Mouse (Mus musculus) liver, embryonic 11.5 days (tissue): ENCODE results near the gene Unc45b. TPM values are rescaled to one million over a fixed set of nuclear protein-coding genes. Genes with fewer than 3 reads are reported as not detected.
A peak's percentile ranks its signal among the peaks of the same experiment; 100 is the strongest.
"Not testable (repeated sequence)": the region's sequence is repeated elsewhere in the genome, so short reads cannot be mapped to it uniquely, and the experiment has no call there.

ENCODE experiments used
- ATAC-seq: fragments of 200-750 bp; cut with Nextera tagmentation; replicated peaks from 2 replicates; pipeline ENCODE4 v1.8.0; 2017; ENCODE audit warnings: moderate number of reproducible peaks, mild to moderate bottlenecking, moderate TSS enrichment, moderate library complexity; ENCODE audit not compliant: low FRiP score
- DNase-seq: peaks from one replicate; pipeline ENCODE4 v3.0.0-alpha.2; 2017; ENCODE audit warnings: low spot score
- H3K27ac ChIP-seq: fragments of 300-500 bp; sonication (generic); 2 replicates; pipeline ENCODE4 v1.5.1; 2014; ENCODE audit warnings: mild to moderate bottlenecking, low read depth, low read length, control low read depth
- H3K27me3 ChIP-seq: fragments of 300-500 bp; sonication (generic); replicated peaks from 2 replicates; pipeline ENCODE4 v1.6.1; 2014; ENCODE audit warnings: low read length, mixed read lengths; ENCODE audit not compliant: control insufficient read depth, insufficient read depth
- H3K36me3 ChIP-seq: fragments of 300-500 bp; sonication (generic); 2 replicates; pipeline ENCODE4 v1.6.1; 2014; ENCODE audit warnings: mild to moderate bottlenecking, low read length, moderate library complexity, mixed read lengths; ENCODE audit not compliant: control insufficient read depth, insufficient read depth
- H3K4me1 ChIP-seq: fragments of 300-500 bp; sonication (generic); replicated peaks from 2 replicates; pipeline ENCODE4 v1.6.1; 2014; ENCODE audit warnings: low read length, mixed read lengths; ENCODE audit not compliant: control insufficient read depth, insufficient read depth
- H3K4me2 ChIP-seq: fragments of 300-500 bp; sonication (generic); 2 replicates; pipeline ENCODE4 v1.6.1; 2014; ENCODE audit warnings: mild to moderate bottlenecking, control low read depth, moderate library complexity
- H3K4me3 ChIP-seq: fragments of 300-500 bp; sonication (generic); 2 replicates; pipeline ENCODE4 v1.5.1; 2014; ENCODE audit warnings: low read depth, low read length, control low read depth
- H3K9ac ChIP-seq: fragments of 300-500 bp; sonication (generic); 2 replicates; pipeline ENCODE4 v1.6.1; 2014; ENCODE audit warnings: low read depth, low read length, control low read depth
- H3K9me3 ChIP-seq: fragments of 300-500 bp; sonication (generic); 2 replicates; pipeline ENCODE4 v1.6.1; 2016; ENCODE audit warnings: low read length, inconsistent platforms, mixed read lengths; ENCODE audit not compliant: control insufficient read depth
- WGBS: fragments of 180-500 bp; shearing (Covaris S2); extraction: QIAGEN DNeasy Blood & Tissue Kit; methylation state at CpG from one replicate; pipeline ENCODE4 v1.1.7; 2014; 5-methylcytosine and 5-hydroxymethylcytosine counted together
- microRNA-seq: library from miRNA; unstranded; fragments of <30 nt; microRNA quantifications from one replicate; pipeline ENCODE4, GENCODE M21; 2017; ENCODE audit warnings: borderline number of aligned reads
- polyA plus RNA-seq: library from polyadenylated mRNA; unstranded; fragments of >200 nt; fragmentation: Nextera tagmentation; extraction: Ambion mirVana; gene quantifications from 2 replicates; pipeline ENCODE4 v1.2.1, GENCODE M21; 2014

Gene Unc45b
- polyA plus RNA-seq, 1 experiment from 2014 or later, result 4.5 TPM

- 9% methylated on average over 19 of the region's 19 CpGs for WGBS
- not testable (repeated sequence) for H3K27ac ChIP-seq
These were observed 80.4 kb downstream of the Unc45b start for GRCm38 (mm10) chr11:82990612-82991385.

GRCm38 (mm10) chr11:82991469-82992166 lies 81.3 kb downstream of the Unc45b start, which contains the start of gene Slfn9:
Gene Slfn9, minus strand, starts transcription at chr11:82991830.
- ATAC-seq (peak; percentile 41; the same call in 1 of the 2 replicates), DNase-seq (peak; percentile 57)
- H3K4me3 ChIP-seq, result peak within 1 kb of the TSS; percentile 51
- 3% methylated on average over 14 of the region's 14 CpGs for WGBS
- peak within 1 kb of the TSS; percentile 72 for H3K4me2 ChIP-seq
- H3K9me3 ChIP-seq, result no peaks in the 10 kb centered on the region
- no peak within 1 kb of the TSS for H3K27ac ChIP-seq
- H3K36me3 ChIP-seq, result no peaks in the 10 kb centered on the region
- H3K9ac ChIP-seq, result peak within 1 kb of the TSS; percentile 56
- 0 out of 2 replicates have a peak, but pooled peaks cover 3% of the 10 kb centered on the region for H3K4me1 ChIP-seq
- no peaks in the 10 kb centered on the region for H3K27me3 ChIP-seq

More at GRCm38 (mm10) chr11:82990612-82991385, 80.4 kb downstream of the Unc45b start:
- ATAC-seq, result peak; percentile 69
- H3K4me1 ChIP-seq, H3K36me3 ChIP-seq, H3K9me3 ChIP-seq, H3K27me3 ChIP-seq: not testable (repeated sequence)
- peak; percentile 54 for DNase-seq
- H3K9ac ChIP-seq, result peak overlapping the region; percentile 56
- peak overlapping the region; percentile 51 for H3K4me3 ChIP-seq
- H3K4me2 ChIP-seq, result peak overlapping the region; percentile 72

Small RNA genes lying within 50 kb of the gene (microRNA-seq; reads per million reads assigned to microRNA genes)
- not detected for gene Mir7679

Other genes with a start within 250 kb of the Unc45b start
- gene Cct6b, start 146.2 kb upstream of the Unc45b start, polyA plus RNA-seq, result 0.30 and 0.32 TPM in 2 replicates
- gene Zfp830, start 146.2 kb upstream of the Unc45b start, polyA plus RNA-seq, result 34.8 and 41.8 TPM in 2 replicates
- gene Lig3, start 129.4 kb upstream of the Unc45b start, polyA plus RNA-seq, result 29.6 and 31.7 TPM in 2 replicates
- gene Rffl, start 39.3 kb upstream of the Unc45b start, polyA plus RNA-seq, result 27.5 and 29.7 TPM in 2 replicates
- gene Rad51d, start 19.9 kb upstream of the Unc45b start, polyA plus RNA-seq, result 14.4 and 14.8 TPM in 2 replicates
- 0.13 and 0.15 TPM in 2 replicates for gene Fndc8, start 18.4 kb upstream of the Unc45b start, polyA plus RNA-seq
- 43.4 and 44.9 TPM in 2 replicates for gene Nle1, start 2.1 kb upstream of the Unc45b start, polyA plus RNA-seq
- 0.49 and 0.86 TPM in 2 replicates for gene Slfn5, start 40.8 kb downstream of the Unc45b start, polyA plus RNA-seq
- gene Slfn9, start 81.3 kb downstream of the Unc45b start, polyA plus RNA-seq, result 8.1 and 9.0 TPM in 2 replicates
- 0.18 and 0.27 TPM in 2 replicates for gene Slfn8, start 110.3 kb downstream of the Unc45b start, polyA plus RNA-seq
- gene Slfn2, start 154.6 kb downstream of the Unc45b start, polyA plus RNA-seq, result 4.3 and 4.5 TPM in 2 replicates
- 0.13 TPM in 1 of 2 replicates, not detected in the other for gene Slfn1, start 206.3 kb downstream of the Unc45b start, polyA plus RNA-seq